ENCODE assay signal across 20 mouse cellular contexts in genomic region chrX:42342362-42342761, GRCm38 (mm10).
DNase-seq lines count a peak whose midpoint lies in the region; ATAC-seq and TF ChIP-seq lines count a peak whose summit lies in the region.
"Had no signal": no experiment of that assay in that cellular context is flagged by ENCODE, and none has a peak within 500 bp of the region (broad histone marks: within the 10 kb centered on the region; RNA-seq: fewer than 3 reads in every experiment).

No protein-coding gene starts in this region.

- no peaks in the 10 kb centered on the region for H3K36me3 ChIP-seq in midbrain, embryonic 11.5 days (ENCODE audit: control insufficient read depth, insufficient read depth, low read length)
- no peaks in the 10 kb centered on the region for H3K36me3 ChIP-seq in midbrain, postnatal 0 days (ENCODE audit: insufficient read depth, low read length)
- H3K36me3 ChIP-seq in forebrain, embryonic 15.5 days: no peaks in the 10 kb centered on the region
- H3K36me3 ChIP-seq in midbrain, embryonic 15.5 days (replicated peaks): no peaks in the 10 kb centered on the region
- H3K36me3 ChIP-seq: embryonic facial prominence, embryonic 12.5 days; heart, embryonic 10.5 days; intestine, embryonic 15.5 days; limb, embryonic 12.5 days had no signal

- peak; percentile 28; the same call in 1 of the 2 replicates for ATAC-seq in midbrain, embryonic 11.5 days (ENCODE audit: low FRiP score)
- ATAC-seq in midbrain, postnatal 0 days (ENCODE audit: low FRiP score): no peak
- ATAC-seq in forebrain, embryonic 15.5 days (replicated peaks): 0 out of 2 replicates have a peak, but pooled peaks have one; percentile 31
- ATAC-seq in midbrain, embryonic 15.5 days (replicated peaks): peak; percentile 84
- ATAC-seq: intestine, embryonic 15.5 days had no signal

- no peaks in the 10 kb centered on the region for H3K9me3 ChIP-seq in midbrain, embryonic 11.5 days (ENCODE audit: control insufficient read depth, low read length)
- no peaks in the 10 kb centered on the region for H3K9me3 ChIP-seq in midbrain, postnatal 0 days (ENCODE audit: low read length)
- H3K9me3 ChIP-seq in forebrain, embryonic 15.5 days: no peaks in the 10 kb centered on the region
- H3K9me3 ChIP-seq in midbrain, embryonic 15.5 days: no peaks in the 10 kb centered on the region
- H3K9me3 ChIP-seq: embryonic facial prominence, embryonic 12.5 days; heart, embryonic 10.5 days; intestine, embryonic 15.5 days; limb, embryonic 12.5 days had no signal

- H3K27me3 ChIP-seq in midbrain, embryonic 11.5 days (ENCODE audit: control insufficient read depth, insufficient read depth, low read length): no peaks in the 10 kb centered on the region
- H3K27me3 ChIP-seq in midbrain, postnatal 0 days (ENCODE audit: insufficient read depth, low read length): no peaks in the 10 kb centered on the region
- no peaks in the 10 kb centered on the region for H3K27me3 ChIP-seq in forebrain, embryonic 15.5 days
- no peaks in the 10 kb centered on the region for H3K27me3 ChIP-seq in midbrain, embryonic 15.5 days (replicated peaks)
- H3K27me3 ChIP-seq: embryonic facial prominence, embryonic 12.5 days; intestine, embryonic 15.5 days; limb, embryonic 12.5 days had no signal

- H3K4me2 ChIP-seq in midbrain, embryonic 11.5 days: no peak overlapping the region
- H3K4me2 ChIP-seq in midbrain, postnatal 0 days (ENCODE audit: low read depth, low read length, poor library complexity, severe bottlenecking): no peak overlapping the region
- no peak overlapping the region for H3K4me2 ChIP-seq in forebrain, embryonic 15.5 days (replicated peaks)
- no peak overlapping the region for H3K4me2 ChIP-seq in midbrain, embryonic 15.5 days
- H3K4me2 ChIP-seq: embryonic facial prominence, embryonic 12.5 days; intestine, embryonic 15.5 days; limb, embryonic 12.5 days; liver, embryonic 11.5 days had no signal

- no peaks in the 10 kb centered on the region for H3K4me1 ChIP-seq in midbrain, embryonic 11.5 days (ENCODE audit: control insufficient read depth, insufficient read depth, low read length)
- no peaks in the 10 kb centered on the region for H3K4me1 ChIP-seq in midbrain, postnatal 0 days (ENCODE audit: insufficient read depth, low read length)
- H3K4me1 ChIP-seq in forebrain, embryonic 15.5 days: peaks cover 10% of the 10 kb centered on the region
- H3K4me1 ChIP-seq in midbrain, embryonic 15.5 days: 0 out of 2 replicates have a peak, but pooled peaks cover 3% of the 10 kb centered on the region
- H3K4me1 ChIP-seq: embryonic facial prominence, embryonic 12.5 days; heart, embryonic 10.5 days; intestine, embryonic 15.5 days; limb, embryonic 12.5 days had no signal

- 32% methylated on average over 7 of the region's 7 CpGs for WGBS in midbrain, embryonic 11.5 days
- 27% methylated on average over 7 of the region's 7 CpGs for WGBS in midbrain, postnatal 0 days
- 32% methylated on average over 7 of the region's 7 CpGs for WGBS in forebrain, embryonic 15.5 days
- WGBS in midbrain, embryonic 15.5 days: 45% methylated on average over 7 of the region's 7 CpGs

- TF ChIP-seq CTCF in midbrain, postnatal 0 days (IDR thresholded peaks at IDR 0.05): no peak

- peak overlapping the region; percentile 57; the same call in 1 of the 2 replicates for H3K27ac ChIP-seq in midbrain, embryonic 11.5 days (ENCODE audit: low read depth, low read length)
- no peak overlapping the region for H3K27ac ChIP-seq in midbrain, postnatal 0 days (ENCODE audit: low read depth, low read length)
- H3K27ac ChIP-seq in forebrain, embryonic 15.5 days (replicated peaks): peak overlapping the region; percentile 37
- no peak overlapping the region for H3K27ac ChIP-seq in midbrain, embryonic 15.5 days
- H3K27ac ChIP-seq: embryonic facial prominence, embryonic 12.5 days; heart, embryonic 10.5 days; intestine, embryonic 15.5 days; layer of hippocampus, adult 2 months; limb, embryonic 12.5 days had no signal

- no peak overlapping the region for H3K4me3 ChIP-seq in midbrain, embryonic 11.5 days (ENCODE audit: low read depth, low read length)
- H3K4me3 ChIP-seq in midbrain, postnatal 0 days (ENCODE audit: low read depth, low read length): no peak overlapping the region
- H3K4me3 ChIP-seq in forebrain, embryonic 15.5 days: no peak overlapping the region
- H3K4me3 ChIP-seq in midbrain, embryonic 15.5 days: no peak overlapping the region
- H3K4me3 ChIP-seq: embryonic facial prominence, embryonic 12.5 days; heart, embryonic 10.5 days; intestine, embryonic 15.5 days; layer of hippocampus, adult 2 months; limb, embryonic 12.5 days had no signal

- no peak overlapping the region for H3K9ac ChIP-seq in midbrain, embryonic 11.5 days (ENCODE audit: low read length)
- no peak overlapping the region for H3K9ac ChIP-seq in midbrain, postnatal 0 days (replicated peaks; ENCODE audit: low read length, poor library complexity, severe bottlenecking)
- H3K9ac ChIP-seq in forebrain, embryonic 15.5 days (replicated peaks): no peak overlapping the region
- H3K9ac ChIP-seq in midbrain, embryonic 15.5 days: no peak overlapping the region
- H3K9ac ChIP-seq: embryonic facial prominence, embryonic 12.5 days; intestine, embryonic 15.5 days; limb, embryonic 12.5 days; liver, postnatal 0 days had no signal

- DNase-seq in embryo, embryonic 10 days (ENCODE audit: low spot score): peak; percentile 23
- no peak for DNase-seq in embryo, embryonic 10.5 days (ENCODE audit: low spot score)
- DNase-seq in midbrain, embryonic 11.5 days (ENCODE audit: low spot score, missing footprints): no peak
- no peak for DNase-seq in midbrain, postnatal 0 days (ENCODE audit: low spot score)
- no peak for DNase-seq in kidney, adult 11 months
- DNase-seq in left cerebral cortex, adult 11 months (ENCODE audit: low spot score): no peak
- DNase-seq: cerebellum, adult 11-12 months; cerebellum, postnatal 10 days; kidney, postnatal 25 days; liver, postnatal 0 days; right cerebral cortex, postnatal 25 days; spleen, adult 18-20 months had no signal

Comparison
In these comparisons a context has a peak if more than half of its experiments do, and no peak if none do; other contexts are left out.
1. H3K27ac ChIP-seq: peak in midbrain, embryonic 11.5 days (single experiment) and forebrain, embryonic 15.5 days (single experiment); none in midbrain, postnatal 0 days (single experiment) and midbrain, embryonic 15.5 days (single experiment).